14 mouse cellular contexts compared by ENCODE assay signal in genomic region chr19:56566940-56567339, GRCm38 (mm10).
"Had no signal": no experiment of that assay in that cellular context is flagged by ENCODE, and none has a peak within 500 bp of the region (broad histone marks: within the 10 kb centered on the region; RNA-seq: fewer than 3 reads in every experiment).

No protein-coding gene starts in this region.

- H3K4me1 ChIP-seq: limb, embryonic 15.5 days had no signal

- H3K27ac ChIP-seq: intestine, embryonic 15.5 days; limb, embryonic 15.5 days; midbrain, embryonic 12.5 days; neural tube, embryonic 13.5 days had no signal

- ATAC-seq: intestine, embryonic 15.5 days; midbrain, embryonic 16.5 days had no signal

- H3K9ac ChIP-seq: intestine, embryonic 15.5 days; limb, embryonic 15.5 days; midbrain, embryonic 12.5 days; neural tube, embryonic 13.5 days had no signal

- H3K9me3 ChIP-seq: intestine, embryonic 15.5 days; limb, embryonic 15.5 days; megakaryocyte, embryonic 14.5 days; midbrain, embryonic 12.5 days; neural tube, embryonic 13.5 days had no signal

- H3K4me3 ChIP-seq: intestine, embryonic 15.5 days; limb, embryonic 15.5 days; megakaryocyte, embryonic 14.5 days; midbrain, embryonic 12.5 days; neural tube, embryonic 13.5 days had no signal

- DNase-seq: kidney, adult 18-20 months; kidney, postnatal 10 days; kidney, postnatal 4 days; retina, postnatal 1 day; right cerebral cortex, postnatal 4 days; spleen, adult 18-20 months; thymus, adult 2 months; thymus, postnatal 25 days had no signal

- H3K4me2 ChIP-seq: intestine, embryonic 15.5 days; limb, embryonic 15.5 days; midbrain, embryonic 12.5 days; neural tube, embryonic 13.5 days had no signal

- H3K27me3 ChIP-seq: intestine, embryonic 15.5 days; limb, embryonic 15.5 days; megakaryocyte, embryonic 14.5 days; midbrain, embryonic 12.5 days; neural tube, embryonic 13.5 days had no signal
